Mouse (Mus musculus) CD8-positive naive resting alpha-beta T cell, adult 57 days (primary cell): ENCODE data around the gene Olfr1048. TPM values are rescaled to one million over a fixed set of nuclear protein-coding genes. Genes with fewer than 3 reads are reported as not detected.

Experiments used
- total RNA-seq: library from RNA; stranded (reverse); gene quantifications from one replicate; pipeline ENCODE4 v1.2.4, GENCODE M21; 2023

Olfr1048 gene
- not detected for total RNA-seq

DNA sequence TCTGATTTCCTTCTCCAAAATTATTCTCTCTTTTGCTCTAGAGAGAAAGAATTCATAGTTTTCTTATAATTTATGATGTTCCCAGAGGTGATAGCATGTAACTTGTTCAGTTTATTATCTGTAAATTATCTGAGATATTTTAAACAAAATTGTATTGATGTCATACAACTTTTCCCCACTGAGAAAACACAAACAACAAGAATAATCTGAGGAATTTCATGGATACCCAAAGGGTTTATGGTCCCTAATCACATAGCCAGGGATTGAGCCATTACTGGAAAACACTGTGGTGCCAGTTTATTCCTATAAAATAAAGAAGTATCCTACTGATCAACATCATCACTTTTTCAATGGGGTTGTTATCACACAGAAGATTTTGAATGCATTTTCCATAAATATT lies at the start of gene Olfr1048:
Gene Olfr1048 (minus strand): TSS at position 101 of the 400 bp plus-strand sequence.

DNA sequence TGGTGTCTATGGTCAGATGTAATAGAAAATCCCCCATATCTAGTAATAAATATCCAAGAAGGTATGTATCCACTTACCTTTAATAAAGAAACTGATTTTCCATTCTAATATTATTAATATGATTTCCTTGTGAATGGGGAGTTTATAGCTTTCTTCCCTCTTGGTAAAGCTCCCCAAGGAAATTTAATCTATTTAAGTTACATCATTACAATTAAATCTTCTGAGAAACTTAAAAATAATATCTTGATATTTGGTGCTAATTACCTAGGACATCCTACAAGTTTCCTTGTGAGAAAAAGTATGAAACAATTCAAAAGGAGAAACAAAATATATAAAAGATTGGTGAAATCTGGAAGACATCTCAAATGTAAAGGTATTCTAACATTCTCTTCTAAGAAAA lies 38.9 kb upstream of the Olfr1048 start, which contains the start of gene Olfr1051:
Gene Olfr1051 (minus strand): TSS at position 101 of the 400 bp plus-strand sequence.

DNA sequence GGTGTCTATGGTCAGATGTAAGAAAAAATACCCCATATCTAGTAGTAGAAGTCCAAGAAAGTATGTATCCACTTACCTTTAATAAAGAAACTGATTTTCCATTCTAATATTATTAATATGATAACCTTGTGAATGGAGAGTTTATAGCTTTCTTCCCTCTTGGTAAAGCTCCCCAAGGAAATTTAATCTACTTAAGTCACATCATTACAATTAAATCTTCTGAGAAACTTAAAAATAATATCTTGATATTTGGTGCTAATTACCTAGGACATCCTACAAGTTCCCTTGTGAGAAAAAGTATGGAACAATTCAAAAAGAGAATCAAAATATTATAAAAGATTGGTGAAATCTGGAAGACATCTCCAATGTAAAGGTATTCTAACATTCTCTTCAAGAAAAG lies 18.1 kb upstream of the Olfr1048 start, which contains the start of gene Olfr1049:
Gene Olfr1049 (minus strand): TSS at position 101 of the 400 bp plus-strand sequence.

DNA sequence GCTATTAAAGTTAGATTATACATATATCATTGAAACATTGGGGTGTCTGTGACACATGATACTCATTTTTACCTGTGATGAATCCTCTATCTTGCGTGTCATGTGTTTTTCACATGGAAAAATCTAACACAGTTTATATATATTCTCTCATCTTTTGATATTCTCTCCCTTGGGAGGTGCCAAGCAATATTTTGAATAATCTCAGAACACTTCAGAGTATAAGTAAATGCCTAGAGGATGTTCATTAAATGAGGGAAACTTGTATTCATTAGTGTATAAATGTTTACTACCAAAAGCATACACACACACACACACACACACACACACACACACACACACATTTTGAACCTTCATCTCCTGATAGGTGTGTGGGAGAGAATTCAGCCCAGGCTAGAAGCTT lies 8.8 kb downstream of the Olfr1048 start, which contains the start of gene Olfr1047:
Gene Olfr1047 (minus strand): TSS at position 101 of the 400 bp plus-strand sequence.

DNA sequence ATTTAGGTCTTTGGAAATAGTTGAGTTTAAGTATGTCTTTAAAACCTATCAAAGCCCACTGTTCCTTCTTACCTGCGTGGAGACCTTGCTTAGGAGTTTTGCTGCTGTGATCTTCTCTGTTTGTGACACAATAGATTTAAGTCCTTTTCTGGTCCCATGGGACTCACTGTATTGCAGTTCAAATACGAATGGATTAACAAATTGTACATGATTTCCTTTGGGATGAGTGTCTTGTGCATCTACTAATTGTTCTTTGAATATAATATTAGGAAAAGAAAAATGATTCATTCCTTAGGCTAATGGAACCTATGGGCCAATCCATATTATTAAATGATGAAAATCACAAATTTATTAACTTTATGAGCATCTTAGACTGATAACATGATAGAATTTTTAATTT lies 20.9 kb downstream of the Olfr1048 start, which contains the start of gene Olfr1046:
Gene Olfr1046 (minus strand): TSS at position 101 of the 400 bp plus-strand sequence.

DNA sequence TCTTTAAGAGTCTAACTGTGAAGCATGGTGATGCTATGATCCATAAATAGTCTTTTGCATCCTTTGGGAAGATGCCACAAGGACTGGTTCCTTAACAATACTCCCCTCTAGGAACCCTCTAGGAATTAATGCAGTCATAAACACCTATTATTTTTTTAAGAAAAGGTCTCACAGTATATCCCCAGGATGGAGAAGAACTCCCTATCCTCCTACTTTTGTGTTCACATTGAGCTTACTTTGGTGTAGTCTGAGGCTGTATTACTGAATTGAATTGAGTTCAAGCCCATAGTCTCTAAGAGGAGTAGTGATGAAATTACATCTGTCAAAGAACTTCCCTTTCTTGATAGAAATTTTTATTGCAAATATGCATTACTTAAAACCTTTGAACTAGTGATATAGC lies 37.2 kb downstream of the Olfr1048 start, which contains the start of gene Olfr1045:
Gene Olfr1045 (minus strand): TSS at position 101 of the 400 bp plus-strand sequence.

DNA sequence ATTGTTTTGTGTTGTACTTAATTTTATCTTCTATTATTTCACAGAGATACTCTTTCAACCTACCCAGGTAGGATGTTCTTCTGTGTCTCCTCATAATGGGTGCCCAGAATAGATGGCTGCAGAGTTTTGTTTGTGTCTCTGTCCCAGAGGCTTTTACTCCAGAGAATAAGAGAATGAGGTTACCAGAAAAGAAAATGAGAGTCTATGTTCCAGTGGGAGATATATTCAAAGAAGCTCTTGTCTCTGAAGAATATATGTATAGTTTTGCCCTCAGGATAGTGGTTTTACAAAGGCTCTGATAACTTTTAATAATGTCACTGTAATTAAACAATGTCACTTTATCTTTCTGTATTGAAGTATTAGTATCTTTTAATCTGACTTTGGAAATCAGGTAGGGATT lies 54.5 kb downstream of the Olfr1048 start, which contains the start of gene Olfr52:
Gene Olfr52 (minus strand): TSS at position 101 of the 400 bp plus-strand sequence.

Other genes with a start within 250 kb of the Olfr1048 start
- not detected for gene Olfr1031, start 250.0 kb downstream of the Olfr1048 start, total RNA-seq
- not detected for gene Olfr1032, start 234.7 kb downstream of the Olfr1048 start, total RNA-seq
- not detected for gene Olfr1033, start 219.7 kb downstream of the Olfr1048 start, total RNA-seq
- gene Olfr1034, start 194.4 kb downstream of the Olfr1048 start, total RNA-seq = not detected
- not detected for gene Olfr1036, start 166.3 kb downstream of the Olfr1048 start, total RNA-seq
- gene Olfr1037, start 152.9 kb downstream of the Olfr1048 start, total RNA-seq = not detected
- gene Olfr1039, start 104.4 kb downstream of the Olfr1048 start, total RNA-seq = not detected
- gene Olfr1040, start 93.6 kb downstream of the Olfr1048 start, total RNA-seq = not detected
- not detected for gene Olfr1042, start 78.5 kb downstream of the Olfr1048 start, total RNA-seq
- not detected for gene Olfr1043, start 72.8 kb downstream of the Olfr1048 start, total RNA-seq
- not detected for gene Olfr1044, start 62.5 kb downstream of the Olfr1048 start, total RNA-seq
- not detected for gene Olfr52, start 54.6 kb downstream of the Olfr1048 start, total RNA-seq
- not detected for gene Olfr1045, start 37.3 kb downstream of the Olfr1048 start, total RNA-seq
- not detected for gene Olfr1046, start 21.0 kb downstream of the Olfr1048 start, total RNA-seq
- not detected for gene Olfr1047, start 8.9 kb downstream of the Olfr1048 start, total RNA-seq
- not detected for gene Olfr1049, start 18.0 kb upstream of the Olfr1048 start, total RNA-seq
- not detected for gene Olfr1051, start 38.8 kb upstream of the Olfr1048 start, total RNA-seq
- not detected for gene Olfr1052, start 52.2 kb upstream of the Olfr1048 start, total RNA-seq
- gene Olfr1053, start 75.0 kb upstream of the Olfr1048 start, total RNA-seq = not detected
- gene Olfr1054, start 95.1 kb upstream of the Olfr1048 start, total RNA-seq = not detected
- gene Olfr1055, start 110.0 kb upstream of the Olfr1048 start, total RNA-seq = not detected
- not detected for gene Olfr1056, start 122.2 kb upstream of the Olfr1048 start, total RNA-seq
- not detected for gene Olfr1057, start 138.1 kb upstream of the Olfr1048 start, total RNA-seq
- not detected for gene Olfr1058, start 148.3 kb upstream of the Olfr1048 start, total RNA-seq
- gene Olfr1061, start 173.8 kb upstream of the Olfr1048 start, total RNA-seq = not detected
- not detected for gene Olfr1062, start 186.5 kb upstream of the Olfr1048 start, total RNA-seq
- not detected for gene Olfr1065, start 210.3 kb upstream of the Olfr1048 start, total RNA-seq
- gene Olfr1066, start 216.0 kb upstream of the Olfr1048 start, total RNA-seq = not detected
- gene Olfr228, start 247.1 kb upstream of the Olfr1048 start, total RNA-seq = not detected